Mouse (Mus musculus): Measurements from ENCODE around the gene Igsf3.

GRCm38 (mm10) chr3:101350406-101350805 lies 26.5 kb upstream of the Igsf3 start:
- no peak for TF ChIP-seq CTCF (IDR thresholded peaks at IDR 0.05; ENCODE audit: borderline replicate concordance, insufficient read depth, low read length)
- TF ChIP-seq POLR2A (IDR thresholded peaks at IDR 0.05; ENCODE audit: low read depth, low read length) = no peak
